In the genomic region with DNA sequence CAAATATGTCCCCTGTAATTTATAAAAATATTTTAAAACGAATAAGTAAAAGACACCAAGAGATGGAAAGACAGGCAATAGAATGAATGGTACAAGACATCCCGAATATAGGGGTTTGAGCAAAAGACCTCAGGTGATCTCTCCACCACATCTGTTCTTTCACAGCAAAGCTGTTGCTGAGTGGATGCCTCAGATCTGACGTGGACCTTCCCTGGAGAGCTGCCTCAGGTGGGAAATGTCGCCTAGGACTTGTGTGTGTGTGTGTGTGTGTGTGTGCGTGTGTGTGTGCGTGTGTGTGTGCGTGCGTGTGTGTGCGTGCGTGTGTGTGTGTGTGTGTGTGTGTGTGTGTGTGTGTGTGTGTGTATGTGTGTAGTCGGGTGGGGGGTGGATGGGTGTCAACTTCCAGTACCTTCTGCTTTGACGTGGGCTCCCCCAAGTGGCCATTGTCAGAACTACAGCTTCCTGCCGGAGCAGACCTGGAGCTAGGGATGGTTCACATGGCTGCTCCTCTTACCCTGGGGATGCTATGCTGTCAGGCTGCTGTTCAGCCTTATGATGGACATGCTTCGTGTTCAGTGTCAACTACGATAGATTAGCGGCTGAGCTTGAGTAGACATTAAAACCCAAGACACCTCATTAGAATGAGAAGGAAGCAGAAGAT, we compare ENCODE assay signal across 8 mouse cellular contexts. TPM values are rescaled to one million over a fixed set of nuclear protein-coding genes. Genes with fewer than 3 reads are reported as not detected.
DNase-seq lines count a peak whose midpoint lies in the region; ATAC-seq and TF ChIP-seq lines count a peak whose summit lies in the region.

No protein-coding gene starts in this region.

- no peaks in the 10 kb centered on the region for H3K9me3 ChIP-seq in MEL (replicated peaks; ENCODE audit: insufficient read depth, low read length)
- H3K9me3 ChIP-seq in forebrain, embryonic 10.5 days = no peaks in the 10 kb centered on the region

- peaks cover 0 to 3% of the 10 kb centered on the region in 2 experiments; a peak in 1 of 4 replicates for H3K4me1 ChIP-seq in MEL (ENCODE audit: control insufficient read depth in 1 of 2, insufficient read depth in 2 of 2, low read length in 2 of 2)
- H3K4me1 ChIP-seq in forebrain, embryonic 10.5 days = peaks cover 4% of the 10 kb centered on the region; the same call in 1 of the 2 replicates

- H3K36me3 ChIP-seq in MEL (ENCODE audit: control insufficient read depth in 1 of 2, insufficient read depth in 2 of 2, low read length in 2 of 2) = no peaks in the 10 kb centered on the region
- no peaks in the 10 kb centered on the region for H3K36me3 ChIP-seq in forebrain, embryonic 10.5 days (replicated peaks)

- peaks cover 0 to 16% of the 10 kb centered on the region in 2 experiments; a peak in 2 of 4 replicates for H3K27me3 ChIP-seq in MEL (ENCODE audit: control insufficient read depth in 1 of 2, insufficient read depth in 2 of 2, low read length in 2 of 2)
- H3K27me3 ChIP-seq in forebrain, embryonic 10.5 days (ENCODE audit: poor library complexity, severe bottlenecking) = peaks cover 7% of the 10 kb centered on the region; the same call in 1 of the 2 replicates

- no peaks in the 10 kb centered on the region for H3K79me2 ChIP-seq in MEL (ENCODE audit: control insufficient read depth, insufficient read depth, low read length, poor library complexity)

- TF ChIP-seq POLR2A in MEL (IDR thresholded peaks at IDR 0.05; ENCODE audit: control insufficient read depth in 1 of 2, insufficient read depth in 1 of 2, low read depth in 1 of 2, low read length in 2 of 2, poor library complexity in 1 of 2) = no peak
- TF ChIP-seq POLR2A in brain, embryonic 14.5 days (IDR thresholded peaks at IDR 0.05; ENCODE audit: borderline replicate concordance, extremely low read depth, insufficient read depth, insufficient read length, poor library complexity, severe bottlenecking) = no peak

- no peak for TF ChIP-seq EP300 in MEL (IDR thresholded peaks at IDR 0.05; ENCODE audit: low read depth in 1 of 2, low read length in 2 of 2)

- WGBS in forebrain, embryonic 10.5 days = 33% methylated on average over 14 of the region's 16 CpGs

- H3K4me3 ChIP-seq in MEL (ENCODE audit: control insufficient read depth in 1 of 2, insufficient read depth in 1 of 2, low read depth in 2 of 2, low read length in 2 of 2) = no peak overlapping the region
- no peak overlapping the region for H3K4me3 ChIP-seq in forebrain, embryonic 10.5 days

- H3K9ac ChIP-seq in MEL (ENCODE audit: control insufficient read depth, low read depth, low read length, poor library complexity, severe bottlenecking) = no peak overlapping the region

- TF ChIP-seq RAD21 in MEL (IDR thresholded peaks at IDR 0.05; ENCODE audit: low read depth, low read length) = peak; percentile 75

- peak; percentile 73 for DNase-seq in MEL (ENCODE audit: low read depth, low spot score)
- peak; percentile 85 for DNase-seq in brain, embryonic 14.5 days (ENCODE audit: low read depth)
- DNase-seq in forebrain, embryonic 10.5 days (ENCODE audit: extremely low spot score, low spot score) = peak; percentile 72
- peak; percentile 92 to 96 for DNase-seq in left cerebral cortex, adult 18-20 months (ENCODE audit: low spot score in 2 of 2)
- peak; percentile 73 for DNase-seq in mesoderm, embryonic 11.5 days (ENCODE audit: low read depth, low spot score)
- DNase-seq in right cerebral cortex, postnatal 25 days = peak; percentile 87
- DNase-seq in urinary bladder, postnatal 36 days (ENCODE audit: low spot score in 2 of 2) = peak; percentile 72 to 76

- H3K27ac ChIP-seq in MEL (ENCODE audit: control insufficient read depth, low read depth, low read length) = no peak overlapping the region
- H3K27ac ChIP-seq in forebrain, embryonic 10.5 days = no peak overlapping the region

- peak; percentile 54 to 56; a peak in 2 of 4 replicates for ATAC-seq in hematopoietic stem cell, adult 5-6 weeks (replicated peaks in 1 of 2; ENCODE audit: insufficient read depth in 1 of 2, low FRiP score in 2 of 2, low TSS enrichment in 1 of 2, low read depth in 1 of 2, poor library complexity in 2 of 2, severe bottlenecking in 2 of 2)

- peak; percentile 76 to 87 (median 80) for TF ChIP-seq CTCF in MEL (IDR thresholded peaks at IDR 0.05 in 2 of 3, conservative IDR thresholded peaks at IDR 0.05 in 1 of 3; ENCODE audit: control insufficient read depth in 1 of 3, insufficient read depth in 1 of 3, low read depth in 2 of 3, low read length in 3 of 3, poor library complexity in 1 of 3, severe bottlenecking in 1 of 3)
- TF ChIP-seq CTCF in brain, embryonic 14.5 days (IDR thresholded peaks at IDR 0.05; ENCODE audit: borderline replicate concordance, extremely low read depth, insufficient read depth, insufficient read length) = peak; percentile 91

TF ChIP-seq in MEL, 35 proteins besides CTCF, POLR2A, EP300 and RAD21:
- no peak for TF ChIP-seq CHD1 (IDR thresholded peaks at IDR 0.05; ENCODE audit: low read depth, low read length)
- TF ChIP-seq SMC3 (IDR thresholded peaks at IDR 0.05; ENCODE audit: low read depth, low read length) = peak; percentile 75

RNA-seq across cellular contexts. Expression of gene Tmem63c, which starts 31.7 kb away (rescaled TPM):
- 0.04 TPM in 1 of 2 replicates, not detected in the other for total RNA-seq in MEL (2012; rRNA removed)
- not detected for polyA plus RNA-seq in MEL (2012; ENCODE audit: insufficient read depth in 1 of 2, insufficient read length in 2 of 2, low read depth in 1 of 2, low replicate concordance in 2 of 2, missing spikeins in 1 of 2)
- polyA plus RNA-seq in brain, embryonic 14.5 days (2012; rRNA removed) = 18.1 and 19.6 TPM in 2 replicates
- polyA plus RNA-seq in forebrain, embryonic 10.5 days (2016; fragmentation: Nextera tagmentation; extraction: Ambion mirVana) = 0.15 TPM in 1 of 2 replicates, not detected in the other
- not detected in 2 replicates for total RNA-seq in hematopoietic stem cell, adult 5-6 weeks (2017)
- 10 to 100 TPM; 37.7 to 41.2 TPM for total RNA-seq in left cerebral cortex, adult 18-20 months (2021)

RNA-seq across cellular contexts. Expression of gene Ngb, which starts 49.5 kb away (rescaled TPM):
- not detected in 2 replicates for total RNA-seq in MEL (2012; rRNA removed)
- not detected for polyA plus RNA-seq in MEL (2012; ENCODE audit: insufficient read depth in 1 of 2, insufficient read length in 2 of 2, low read depth in 1 of 2, low replicate concordance in 2 of 2, missing spikeins in 1 of 2)
- polyA plus RNA-seq in brain, embryonic 14.5 days (2012; rRNA removed) = 1.9 and 2.5 TPM in 2 replicates
- 0.29 and 0.31 TPM in 2 replicates for polyA plus RNA-seq in forebrain, embryonic 10.5 days (2016; fragmentation: Nextera tagmentation; extraction: Ambion mirVana)
- total RNA-seq in hematopoietic stem cell, adult 5-6 weeks (2017) = 2.3 TPM in 1 of 2 replicates, not detected in the other
- 10 to 100 TPM in 1 of 2 experiments, 1 to 10 TPM in 1; 6.2 to 11.6 TPM for total RNA-seq in left cerebral cortex, adult 18-20 months (2021)

Comparison
In these comparisons a context has a peak if more than half of its experiments do, and no peak if none do; other contexts are left out.
1. RNA of gene Tmem63c, which starts 31.7 kb away (total RNA-seq): 37.7 to 41.2 TPM in left cerebral cortex, adult 18-20 months; 0.04 TPM in MEL and not detected in hematopoietic stem cell, adult 5-6 weeks; every median in the first group is over 10 times any median in the second.
2. Peak in every context shown above with its lines, with median percentiles within 50 percentile points of each other: DNase-seq.